Mouse (Mus musculus) cerebellum, adult 11 months (tissue): ENCODE data around the gene Mipep.

ENCODE experiments used
- DNase-seq: peaks from one replicate; pipeline ENCODE4 v3.0.0; 2022

Mipep gene

GRCm38 (mm10) chr14:60757722-60758121 is 26.7 kb upstream of the Mipep start:
- no peak for DNase-seq

- DNase-seq: no peak
Observed at GRCm38 (mm10) chr14:60759097-60759496, 25.3 kb upstream of the Mipep start.

- DNase-seq: no peak
Observed at GRCm38 (mm10) chr14:60761801-60762200, 22.6 kb upstream of the Mipep start.

GRCm38 (mm10) chr14:60762754-60763153 is 21.6 kb upstream of the Mipep start:
- no peak for DNase-seq

- DNase-seq: no peak
Observed at GRCm38 (mm10) chr14:60763746-60764145, 20.6 kb upstream of the Mipep start.

GRCm38 (mm10) chr14:60764526-60764925 is 19.8 kb upstream of the Mipep start:
- no peak for DNase-seq

- DNase-seq: no peak
Observed at GRCm38 (mm10) chr14:60765025-60765424, 19.3 kb upstream of the Mipep start.

GRCm38 (mm10) chr14:60767884-60768283 is 16.5 kb upstream of the Mipep start, which contains the start of gene C1qtnf9:
C1qtnf9 (plus strand) TSS chr14:60768134.
- DNase-seq: no peak

GRCm38 (mm10) chr14:60769340-60769739 is 15.0 kb upstream of the Mipep start:
- no peak for DNase-seq

- DNase-seq: no peak
Observed at GRCm38 (mm10) chr14:60770594-60770993, 13.8 kb upstream of the Mipep start.

- peak; percentile 73 for DNase-seq
Observed at GRCm38 (mm10) chr14:60771057-60771456, 13.3 kb upstream of the Mipep start.

- no peak for DNase-seq
Observed at GRCm38 (mm10) chr14:60773476-60773875, 10.9 kb upstream of the Mipep start.

GRCm38 (mm10) chr14:60776521-60776920 is 7.9 kb upstream of the Mipep start:
- DNase-seq: no peak

GRCm38 (mm10) chr14:60777485-60777919 is 6.9 kb upstream of the Mipep start:
- no peak for DNase-seq

GRCm38 (mm10) chr14:60779198-60779597 is 5.2 kb upstream of the Mipep start:
- no peak for DNase-seq

- DNase-seq: no peak
Observed at GRCm38 (mm10) chr14:60782121-60782656, 2.2 kb upstream of the Mipep start.

GRCm38 (mm10) chr14:60783196-60783595 is 1.2 kb upstream of the Mipep start:
- no peak for DNase-seq

GRCm38 (mm10) chr14:60790103-60790502 is 5.7 kb downstream of the Mipep start:
- peak; percentile 46 for DNase-seq

- no peak for DNase-seq
Observed at GRCm38 (mm10) chr14:60796600-60797322, 12.4 kb downstream of the Mipep start.

- DNase-seq: no peak
Observed at GRCm38 (mm10) chr14:60797596-60797995, 13.2 kb downstream of the Mipep start.

- no peak for DNase-seq
Observed at GRCm38 (mm10) chr14:60798721-60799120, 14.3 kb downstream of the Mipep start.

- no peak for DNase-seq
Observed at GRCm38 (mm10) chr14:60799762-60800728, 15.7 kb downstream of the Mipep start.

- DNase-seq: no peak
Observed at GRCm38 (mm10) chr14:60802026-60802425, 17.7 kb downstream of the Mipep start.
